Mouse (Mus musculus): ENCODE measurements around the gene Asic2. TPM values are rescaled to one million over a fixed set of nuclear protein-coding genes. Genes with fewer than 3 reads are reported as not detected.
A peak's percentile ranks its signal among the peaks of the same experiment; 100 is the strongest.

Gene Asic2
- not detected for total RNA-seq (2021)
- long read RNA-seq, experiment 1, partial matches to known transcripts: 0 of 1 reads
- long read RNA-seq, experiment 1, other reads (novel, unspliced or antisense): 1 of 1 reads
- long read RNA-seq, experiment 2: 0 reads

GRCm38 (mm10) chr11:81968401-81968881, at the start of gene Asic2:
Gene Asic2 (minus strand): TSS chr11:81968457.
- DNase-seq: no peak

GRCm38 (mm10) chr11:82016181-82016780, 48.0 kb upstream of the Asic2 start:
- peak; percentile 54 to 67 for DNase-seq

- DNase-seq: no peak
These were observed 46.8 kb upstream of the Asic2 start for GRCm38 (mm10) chr11:82015066-82015465.

GRCm38 (mm10) chr11:82013756-82014155, 45.5 kb upstream of the Asic2 start:
- DNase-seq: no peak

- DNase-seq: peak; percentile 53 to 77
These were observed 43.3 kb upstream of the Asic2 start for GRCm38 (mm10) chr11:82011411-82012193.

- no peak for DNase-seq
These were observed 41.9 kb upstream of the Asic2 start for GRCm38 (mm10) chr11:82010115-82010514.

GRCm38 (mm10) chr11:82006796-82007423, 38.7 kb upstream of the Asic2 start:
- DNase-seq: peak; percentile 91 to 92

- peak in 1 of 2 experiments; percentile 47 for DNase-seq
These were observed 36.6 kb upstream of the Asic2 start for GRCm38 (mm10) chr11:82004810-82005209.

- DNase-seq: no peak
These were observed 32.3 kb upstream of the Asic2 start for GRCm38 (mm10) chr11:82000581-82000980.

- no peak for DNase-seq
These were observed 31.2 kb upstream of the Asic2 start for GRCm38 (mm10) chr11:81999469-81999868.

- no peak for DNase-seq
These were observed 30.4 kb upstream of the Asic2 start for GRCm38 (mm10) chr11:81998646-81999045.

GRCm38 (mm10) chr11:81997085-81997484, 28.8 kb upstream of the Asic2 start:
- DNase-seq: no peak

- peak; percentile 64 to 86 for DNase-seq
These were observed 28.1 kb upstream of the Asic2 start for GRCm38 (mm10) chr11:81996172-81996841.

- peak; percentile 53 to 81 for DNase-seq
These were observed 14.9 kb upstream of the Asic2 start for GRCm38 (mm10) chr11:81983146-81983545.

GRCm38 (mm10) chr11:81982191-81982590, 13.9 kb upstream of the Asic2 start:
- DNase-seq: no peak

- DNase-seq: no peak
These were observed 6.3 kb upstream of the Asic2 start for GRCm38 (mm10) chr11:81974577-81974976.

GRCm38 (mm10) chr11:81973699-81974098, 5.4 kb upstream of the Asic2 start:
- DNase-seq: peak in 1 of 2 experiments; percentile 37

- DNase-seq: no peak
These were observed 3.8 kb upstream of the Asic2 start for GRCm38 (mm10) chr11:81972044-81972443.

- peak in 1 of 2 experiments; percentile 12 for DNase-seq
These were observed 1.5 kb downstream of the Asic2 start for GRCm38 (mm10) chr11:81966626-81967289.

GRCm38 (mm10) chr11:81965653-81966625, 2.3 kb downstream of the Asic2 start:
- no peak for DNase-seq
